Mouse (Mus musculus) thymus, adult 2 months (tissue): ENCODE data around the gene Acsf3.

Source experiments
- CTCF ChIP-seq: fragments of 200-500 bp; IDR thresholded peaks from 2 replicates; pipeline ENCODE4 v1.5.1; 2012; ENCODE audit warnings: mild to moderate bottlenecking, control low read depth, low read length, moderate library complexity, borderline replicate concordance; ENCODE audit not compliant: control insufficient read depth, poor library complexity, insufficient read depth; ENCODE audit errors: extremely low read depth
- POLR2A ChIP-seq: fragments of 200-500 bp; IDR thresholded peaks from 2 replicates; pipeline ENCODE4 v1.6.1; 2012; ENCODE audit warnings: mild to moderate bottlenecking, low read length, control low read depth, moderate library complexity; ENCODE audit not compliant: control insufficient read depth, poor library complexity, insufficient read depth; ENCODE audit errors: extremely low read depth

DNA sequence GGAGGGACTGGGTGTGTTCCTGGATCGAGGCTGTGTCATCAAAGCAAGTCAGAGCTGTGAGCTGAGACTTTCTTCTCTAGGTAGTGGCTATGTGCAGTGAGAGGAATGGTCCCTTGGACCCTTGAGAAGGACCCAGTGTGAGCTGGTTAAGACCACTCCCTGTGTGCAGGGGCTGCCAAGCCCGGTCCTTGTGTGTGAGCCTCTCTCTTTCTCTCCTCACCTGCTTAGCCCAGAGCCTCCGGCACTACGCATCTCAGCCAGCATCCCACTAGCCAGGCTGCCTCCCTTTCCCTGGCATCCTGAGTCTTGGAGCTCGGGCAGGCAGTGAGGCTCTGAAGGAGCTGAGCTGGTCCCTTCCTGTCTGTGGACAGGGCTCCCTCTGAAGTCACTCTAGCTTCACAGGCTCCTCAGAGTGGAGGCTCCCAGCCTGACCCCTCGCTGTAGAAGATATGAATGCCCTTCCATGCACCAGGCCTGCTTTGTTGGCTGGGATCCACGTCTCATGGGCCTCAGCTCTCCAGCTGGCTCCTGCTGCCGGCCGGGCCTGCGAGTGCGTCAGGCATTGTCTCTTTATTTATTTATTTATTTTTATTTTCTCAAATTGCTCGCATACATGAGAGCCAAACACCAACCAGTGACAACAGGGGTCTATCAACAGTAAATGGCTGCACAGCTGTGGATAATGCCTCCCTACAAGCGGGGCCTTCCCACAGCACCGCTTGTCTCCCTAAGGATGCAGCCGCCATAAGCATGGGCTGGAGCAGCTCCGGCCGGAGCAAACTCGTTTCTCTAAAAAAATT, 18.3 kb downstream of the Acsf3 start:
- TF ChIP-seq CTCF (no peak), POLR2A (no peak)
